Mouse (Mus musculus): ENCODE data around the gene Arfgap2.

Arfgap2 gene

DNA sequence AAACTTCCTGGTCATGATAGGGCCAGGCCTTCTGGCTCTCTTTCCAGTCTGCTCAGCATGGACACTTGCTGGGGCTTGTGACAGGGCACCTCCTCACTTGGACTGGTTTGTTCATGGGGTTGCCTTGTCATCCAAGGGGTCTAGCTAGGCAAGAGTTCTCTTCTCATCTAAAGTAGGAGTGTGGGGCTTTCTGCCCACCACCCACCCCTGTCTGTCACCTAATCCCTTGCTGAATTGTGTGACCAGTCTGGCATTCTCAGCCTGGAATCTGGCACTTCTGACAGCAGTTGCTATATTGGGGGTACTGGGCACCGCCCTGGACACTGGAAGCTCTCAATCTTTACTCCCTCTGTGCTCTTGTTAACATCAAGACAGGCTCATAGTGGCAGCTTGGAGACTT is 5.3 kb upstream of the Arfgap2 start:
- no peak for DNase-seq (ENCODE audit: low spot score in 2 of 2)

- DNase-seq (ENCODE audit: low spot score in 2 of 2): no peak
These were observed 798 bp upstream of the Arfgap2 start for GRCm38 (mm10) chr2:91263692-91264660.

DNA sequence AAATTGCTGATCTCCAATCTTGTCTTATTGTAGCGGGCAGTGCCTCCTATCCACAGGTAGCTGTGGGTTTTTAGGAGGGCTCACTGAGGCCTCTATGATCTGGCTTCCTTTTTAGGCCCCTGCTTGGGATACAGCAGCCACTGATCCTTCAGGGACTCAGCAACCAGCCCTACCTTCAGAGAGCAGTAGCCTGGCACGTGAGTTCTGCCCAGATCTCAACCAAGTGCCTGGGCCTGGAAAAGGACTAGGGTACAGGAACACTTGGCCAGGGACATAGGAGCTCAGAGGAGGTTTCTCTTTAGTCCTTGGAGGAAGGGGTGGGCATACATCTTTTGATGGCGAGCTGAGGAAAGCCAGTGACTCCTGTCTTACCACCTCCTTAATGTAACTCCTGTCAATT is 3.3 kb downstream of the Arfgap2 start:
- no peak for DNase-seq (ENCODE audit: low spot score in 2 of 2)

DNA sequence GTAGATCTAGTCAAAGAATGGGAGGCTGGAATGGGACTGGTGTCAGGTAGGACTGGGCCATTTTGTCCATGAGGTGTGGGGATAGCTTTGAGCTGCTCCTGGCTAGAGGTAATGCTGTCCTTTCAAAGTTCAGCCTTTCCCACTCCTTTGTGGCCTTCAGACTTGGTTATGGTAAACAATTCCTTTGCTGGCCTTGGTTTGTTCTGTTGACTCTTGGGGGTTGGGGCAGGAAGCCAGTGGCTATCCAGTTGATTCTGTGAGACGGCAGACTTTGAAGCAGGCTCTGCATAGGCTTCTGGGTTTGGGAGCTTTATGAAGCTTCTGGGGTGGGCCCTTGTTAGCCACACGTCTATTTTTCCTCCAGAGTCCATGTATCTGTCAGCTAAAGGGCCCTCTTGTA is 3.9 kb downstream of the Arfgap2 start:
- no peak for DNase-seq (ENCODE audit: low spot score in 2 of 2)

DNA sequence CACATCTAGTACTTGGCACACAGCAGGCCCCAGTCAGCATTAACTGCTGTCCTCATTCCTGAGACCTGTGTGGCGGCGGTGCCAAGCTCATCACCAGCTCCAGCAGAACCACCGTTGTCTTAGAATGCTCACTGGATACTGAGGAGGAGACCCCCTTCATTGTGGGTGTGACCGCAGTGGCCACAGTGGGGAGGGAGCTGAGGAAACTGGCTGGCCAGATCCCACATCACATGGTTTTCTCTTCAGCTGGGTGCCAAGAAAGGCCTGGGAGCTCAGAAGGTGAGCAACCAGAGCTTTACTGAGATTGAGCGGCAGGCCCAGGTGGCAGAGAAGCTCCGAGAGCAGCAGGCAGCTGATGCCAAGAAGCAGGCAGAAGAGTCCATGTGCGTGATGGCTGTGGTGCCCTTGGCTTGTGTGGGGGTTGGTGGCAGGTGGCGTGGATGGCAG is 4.9 kb downstream of the Arfgap2 start:
- DNase-seq (ENCODE audit: low spot score in 2 of 2): no peak

DNA sequence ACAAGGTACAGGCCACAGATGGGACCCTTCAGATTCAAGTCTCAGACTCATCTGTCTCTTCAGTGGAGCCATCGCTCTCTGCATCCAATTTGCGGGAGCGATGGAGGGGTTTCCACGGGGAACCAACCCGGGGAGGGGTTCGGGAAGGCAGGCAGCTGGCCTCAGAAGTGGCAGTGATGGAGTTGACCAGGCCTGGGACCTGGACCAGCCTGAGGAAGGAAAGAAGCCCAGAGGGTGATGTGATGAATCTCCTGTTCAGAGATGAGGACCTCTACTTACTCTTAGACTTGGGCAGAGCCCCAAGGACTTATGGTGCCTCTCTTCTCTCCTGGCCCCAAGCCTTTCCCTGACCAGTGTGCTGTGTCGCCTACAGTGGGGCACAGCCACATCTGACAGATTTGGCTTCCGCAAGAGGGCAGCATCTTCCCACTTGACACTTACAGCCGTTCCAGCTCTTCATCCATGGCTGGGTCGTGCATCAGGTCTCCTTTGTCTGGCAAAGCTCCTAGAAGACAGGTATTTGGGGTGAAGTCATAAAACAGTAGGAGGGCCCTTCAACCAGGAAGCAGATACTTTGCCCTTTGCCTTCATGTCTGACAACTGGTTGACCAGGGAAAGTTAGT is 14.1 kb downstream of the Arfgap2 start:
- DNase-seq (ENCODE audit: low spot score in 2 of 2): peak in 1 of 2 experiments; percentile 43

- no peak for DNase-seq (ENCODE audit: low spot score in 2 of 2)
These were observed 14.6 kb downstream of the Arfgap2 start for GRCm38 (mm10) chr2:91279372-91279755.

GRCm38 (mm10) chr2:91281366-91281765 is 16.6 kb downstream of the Arfgap2 start:
- no peak for DNase-seq (ENCODE audit: low spot score in 2 of 2)

DNA sequence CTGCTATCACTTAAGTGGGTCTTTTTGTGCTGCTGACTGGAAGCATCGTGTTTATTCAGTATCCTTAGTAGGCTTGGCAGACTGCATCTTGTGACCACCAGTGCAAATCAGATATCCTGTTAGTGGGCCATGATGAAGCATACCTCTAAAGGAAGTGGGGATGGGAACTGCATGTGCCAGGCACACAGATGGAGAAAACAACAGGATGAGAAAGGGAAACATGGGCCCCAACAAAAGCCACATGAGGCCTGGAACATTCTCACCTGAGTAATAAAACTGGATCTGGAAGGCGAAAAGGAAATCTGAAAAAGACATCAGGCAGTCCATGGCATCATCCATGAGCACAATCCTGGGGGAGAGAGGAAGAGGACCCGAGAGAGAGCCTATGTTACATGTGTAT is 19.2 kb downstream of the Arfgap2 start:
- no peak for DNase-seq (ENCODE audit: low spot score in 2 of 2)

- no peak for DNase-seq (ENCODE audit: low spot score in 2 of 2)
These were observed 19.8 kb downstream of the Arfgap2 start for GRCm38 (mm10) chr2:91284375-91285199.

GRCm38 (mm10) chr2:91285885-91286505 is 21.2 kb downstream of the Arfgap2 start:
- peak; percentile 69 to 73 for DNase-seq (ENCODE audit: low spot score in 2 of 2)

DNA sequence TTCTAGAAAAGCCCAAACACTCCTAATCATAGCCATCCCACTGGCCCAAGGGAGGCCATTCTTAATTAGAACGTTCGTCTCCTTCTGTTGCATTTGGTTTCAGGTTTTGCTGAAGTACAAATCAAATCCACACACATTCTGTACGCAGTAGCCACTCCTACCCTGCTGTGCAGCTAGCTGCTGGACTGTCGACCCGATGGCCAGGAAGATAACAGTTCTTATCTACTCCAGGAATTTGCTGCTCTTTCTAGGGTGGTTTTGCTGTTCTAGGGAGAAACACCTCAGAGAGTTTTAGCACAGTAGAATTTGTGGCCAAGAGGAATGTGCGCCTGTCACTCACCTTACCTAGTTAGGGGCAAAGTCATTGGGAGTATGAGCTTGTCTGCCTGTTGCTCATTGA is 22.8 kb downstream of the Arfgap2 start:
- no peak for DNase-seq (ENCODE audit: low spot score in 2 of 2)

DNA sequence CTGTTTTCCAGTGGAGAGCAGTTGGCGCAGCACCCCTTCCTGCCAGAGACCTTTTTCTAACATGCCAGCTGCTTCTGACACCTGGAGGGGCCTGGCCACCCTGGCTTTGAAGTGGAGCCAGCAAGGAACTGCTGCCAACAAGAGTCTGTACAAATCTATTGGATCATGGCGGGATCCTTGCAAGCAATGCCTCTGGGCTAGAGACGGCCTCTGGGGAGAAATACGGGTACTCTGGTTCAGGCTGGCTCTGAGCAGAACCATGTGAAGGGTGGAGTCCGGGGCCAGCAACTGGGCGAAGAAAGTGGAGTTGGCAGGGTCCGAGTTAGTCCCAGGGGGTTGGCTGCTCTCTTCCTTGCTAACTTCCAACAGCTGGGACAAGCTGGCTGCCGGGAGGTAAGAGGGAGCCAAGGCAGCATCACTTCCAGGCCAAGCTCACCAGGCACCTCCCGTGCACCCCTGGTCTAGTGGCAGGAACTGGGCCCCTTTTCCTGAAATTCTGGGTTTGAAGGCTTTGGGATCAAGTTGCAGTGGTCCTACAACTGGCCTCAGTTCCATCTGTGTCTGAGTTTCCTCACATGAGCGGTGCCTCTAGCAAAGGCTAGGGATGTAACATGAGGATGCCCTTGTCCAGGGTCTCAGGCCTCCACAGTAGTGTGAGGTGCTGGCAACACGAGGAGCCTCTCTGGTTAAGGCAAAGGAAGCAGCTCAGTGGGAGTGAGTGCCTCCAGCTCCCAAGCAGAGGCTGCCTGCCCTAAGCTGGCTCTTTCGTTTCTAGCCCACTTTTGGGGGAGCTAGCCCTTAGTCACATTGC is 26.6 kb downstream of the Arfgap2 start:
- no peak for DNase-seq (ENCODE audit: low spot score in 2 of 2)

GRCm38 (mm10) chr2:91294226-91294625 is 29.5 kb downstream of the Arfgap2 start:
- DNase-seq (ENCODE audit: low spot score in 2 of 2): no peak

DNA sequence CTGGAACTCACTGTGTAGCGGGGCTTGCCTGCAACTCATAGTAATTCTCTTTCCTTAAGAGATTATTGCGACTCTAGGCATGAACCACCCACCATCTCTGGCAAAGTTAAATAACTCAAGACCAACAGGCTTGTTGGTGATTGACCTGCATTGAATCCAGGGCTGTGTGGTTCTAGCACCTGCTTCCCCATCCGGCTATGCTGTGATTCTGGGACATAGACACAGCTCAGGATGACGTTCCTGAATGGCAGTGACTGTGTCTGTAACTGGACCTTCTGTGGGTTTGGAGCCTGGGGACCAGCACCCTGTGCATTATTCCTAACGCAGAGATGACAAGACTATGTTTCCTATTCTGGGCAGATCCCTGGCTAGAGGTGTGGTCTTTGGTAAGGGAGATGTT is 31.1 kb downstream of the Arfgap2 start:
- no peak for DNase-seq (ENCODE audit: low spot score in 2 of 2)

GRCm38 (mm10) chr2:91299156-91299555 is 34.4 kb downstream of the Arfgap2 start:
- DNase-seq (ENCODE audit: low spot score in 2 of 2): no peak

- DNase-seq (ENCODE audit: low spot score in 2 of 2): no peak
These were observed 36.0 kb downstream of the Arfgap2 start for GRCm38 (mm10) chr2:91300784-91301183.

DNA sequence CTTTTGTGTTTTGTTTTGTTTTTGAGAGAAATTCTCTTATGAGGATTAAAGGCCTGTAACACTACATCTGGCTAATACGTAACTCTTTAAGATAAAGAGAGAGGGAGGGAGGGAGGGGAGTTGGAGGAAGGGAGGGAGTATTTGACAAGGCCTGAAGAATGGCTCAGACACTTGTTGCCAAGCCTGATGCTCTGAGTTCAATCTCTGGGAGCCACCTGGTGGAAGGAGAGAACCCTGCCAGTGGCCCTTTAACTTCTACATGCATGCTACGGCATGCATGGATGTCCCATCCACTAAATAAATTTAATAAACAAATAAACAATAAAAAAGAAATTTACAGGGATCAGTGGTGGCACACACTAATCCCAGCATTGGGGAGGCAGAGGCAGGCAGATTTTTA is 37.1 kb downstream of the Arfgap2 start:
- DNase-seq (ENCODE audit: low spot score in 2 of 2): no peak

- DNase-seq (ENCODE audit: low spot score in 2 of 2): no peak
These were observed 38.1 kb downstream of the Arfgap2 start for GRCm38 (mm10) chr2:91302845-91303244.

GRCm38 (mm10) chr2:91305926-91306325 is 41.2 kb downstream of the Arfgap2 start:
- DNase-seq (ENCODE audit: low spot score in 2 of 2): no peak

DNA sequence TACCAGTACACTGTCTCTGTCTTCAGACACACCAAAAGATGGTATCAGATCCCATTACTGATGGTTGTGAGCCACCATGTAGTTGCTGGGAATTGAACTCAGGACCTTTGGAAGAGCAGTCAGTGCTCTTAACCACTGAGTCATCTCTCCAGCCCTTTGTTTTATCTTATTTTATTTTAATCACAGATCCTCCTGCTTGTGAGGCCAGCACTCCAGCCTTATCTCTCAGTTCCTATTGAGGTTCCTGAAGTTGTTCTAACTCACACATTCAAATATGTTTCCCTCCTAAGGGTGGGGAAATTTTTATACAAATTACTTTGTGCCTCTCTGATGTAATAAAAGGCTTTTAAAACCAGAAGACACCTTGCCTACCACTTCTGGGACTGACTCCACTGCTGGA is 41.8 kb downstream of the Arfgap2 start:
- no peak for DNase-seq (ENCODE audit: low spot score in 2 of 2)
